Mouse (Mus musculus): ENCODE data around the gene Pon2. TPM values are rescaled to one million over a fixed set of nuclear protein-coding genes. Genes with fewer than 3 reads are reported as not detected.
"Not testable (repeated sequence)": the region's sequence is repeated elsewhere in the genome, so short reads cannot be mapped to it uniquely, and the experiment has no call there.

Gene Pon2
- total and polyA plus RNA-seq, 2 experiments: 17.1 to 36.1 TPM

DNA sequence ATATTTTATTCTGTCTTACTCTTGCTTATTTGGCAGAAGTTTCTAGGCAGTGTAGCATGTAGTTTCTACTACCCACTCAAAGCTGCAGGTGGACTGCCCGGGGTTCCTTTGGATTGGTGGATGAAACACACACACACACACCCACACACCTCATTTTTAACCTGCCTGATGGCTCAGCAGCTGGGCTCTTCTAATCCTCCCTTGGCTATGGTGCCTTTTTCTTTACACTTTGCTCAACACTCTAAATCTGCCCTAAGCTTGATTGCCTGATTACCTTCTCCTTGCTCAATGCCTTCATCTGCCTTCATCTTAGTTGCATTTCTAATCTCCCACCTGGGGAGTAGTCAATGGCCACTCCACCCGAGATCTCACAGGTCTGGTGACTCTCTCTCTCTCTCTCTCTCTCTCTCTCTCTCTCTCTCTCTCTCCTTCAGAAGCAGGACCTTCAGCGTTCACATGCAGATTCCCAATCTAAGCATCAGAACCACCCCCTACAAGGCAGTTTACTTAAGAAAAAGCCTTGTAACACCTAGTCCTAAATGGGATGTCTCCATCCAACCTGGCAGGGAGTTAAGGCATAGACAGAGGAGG lies 34.4 kb upstream of the Pon2 start:
- WGBS: 72% methylated on average over 3 of the region's 3 CpGs
- no peak overlapping the region for H3K4me3 ChIP-seq (ENCODE audit: insufficient read depth, low read depth, low read length)
- H3K4me1 ChIP-seq (ENCODE audit: control insufficient read depth, insufficient read depth, low read length): no peaks in the 10 kb centered on the region
- H3K27me3 ChIP-seq (ENCODE audit: control insufficient read depth, insufficient read depth, low read length): no peaks in the 10 kb centered on the region
- H3K9ac ChIP-seq (ENCODE audit: low read depth, low read length): no peak overlapping the region
- no peak overlapping the region for H3K27ac ChIP-seq (replicated peaks; ENCODE audit: insufficient read depth, low read depth, low read length)
- DNase-seq (ENCODE audit: extremely low read depth, low read depth, low spot score): no peak
- H3K79me2 ChIP-seq (ENCODE audit: control insufficient read depth, insufficient read depth, low read length): no peaks in the 10 kb centered on the region
- TF ChIP-seq POLR2A (IDR thresholded peaks at IDR 0.05; ENCODE audit: extremely low read depth, insufficient read depth, low read length): no peak
- no peak for TF ChIP-seq CTCF (IDR thresholded peaks at IDR 0.05; ENCODE audit: low read depth, low read length)
- no peaks in the 10 kb centered on the region for H3K36me3 ChIP-seq (ENCODE audit: control insufficient read depth, insufficient read depth, low read length)

DNA sequence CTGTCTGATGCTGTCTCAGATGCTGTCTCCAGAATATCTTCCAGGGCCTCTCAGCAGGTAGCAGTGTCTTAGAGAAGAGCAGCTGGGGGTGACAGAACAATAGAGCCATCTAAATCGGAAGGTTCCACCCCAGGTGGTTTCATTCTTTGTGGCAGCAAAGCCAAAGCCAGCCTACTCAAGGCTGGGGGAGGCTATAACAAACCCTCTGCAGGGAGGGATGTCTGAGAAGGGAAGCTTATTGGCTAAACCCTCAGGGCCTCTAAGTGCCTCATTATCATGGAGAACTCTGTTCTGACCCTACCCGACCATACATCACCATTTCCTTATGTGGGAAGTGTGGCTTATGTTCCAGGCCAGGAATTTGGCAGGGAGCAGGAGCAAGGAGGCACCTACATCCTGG lies 26.9 kb upstream of the Pon2 start:
- H3K27me3 ChIP-seq (ENCODE audit: control insufficient read depth, insufficient read depth, low read length): no peaks in the 10 kb centered on the region
- H3K36me3 ChIP-seq (ENCODE audit: control insufficient read depth, insufficient read depth, low read length): no peaks in the 10 kb centered on the region
- WGBS: 86% methylated on average over 2 of the region's 2 CpGs
- TF ChIP-seq POLR2A (IDR thresholded peaks at IDR 0.05; ENCODE audit: extremely low read depth, insufficient read depth, low read length) (no peak), CTCF (IDR thresholded peaks at IDR 0.05; ENCODE audit: low read depth, low read length) (no peak)
- no peak overlapping the region for H3K9ac ChIP-seq (ENCODE audit: low read depth, low read length)
- no peak overlapping the region for H3K4me3 ChIP-seq (ENCODE audit: insufficient read depth, low read depth, low read length)
- no peaks in the 10 kb centered on the region for H3K4me1 ChIP-seq (ENCODE audit: control insufficient read depth, insufficient read depth, low read length)
- H3K27ac ChIP-seq (replicated peaks; ENCODE audit: insufficient read depth, low read depth, low read length): no peak overlapping the region
- no peak for DNase-seq (ENCODE audit: extremely low read depth, low read depth, low spot score)
- no peaks in the 10 kb centered on the region for H3K79me2 ChIP-seq (ENCODE audit: control insufficient read depth, insufficient read depth, low read length)

DNA sequence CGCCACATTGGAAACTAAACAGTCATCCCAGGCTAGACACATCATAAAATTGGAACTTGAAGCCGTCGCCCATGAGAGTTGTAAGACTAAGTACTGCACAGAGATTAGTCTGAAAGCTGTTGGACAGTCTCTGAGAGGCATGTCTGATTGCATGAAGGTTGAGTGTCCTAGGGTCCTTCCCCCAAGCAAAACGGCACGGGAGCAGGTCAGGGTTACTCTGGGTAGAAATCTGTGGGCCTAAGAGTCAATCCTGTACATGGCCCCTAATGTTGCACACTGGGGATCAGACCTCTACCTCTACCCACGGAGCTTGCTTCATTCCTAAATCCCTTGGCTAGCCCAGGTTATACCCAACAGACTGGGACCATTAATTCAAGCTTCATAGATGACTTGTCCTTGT lies 25.8 kb upstream of the Pon2 start:
- H3K36me3 ChIP-seq (ENCODE audit: control insufficient read depth, insufficient read depth, low read length); H3K27me3 ChIP-seq (ENCODE audit: control insufficient read depth, insufficient read depth, low read length); DNase-seq (ENCODE audit: extremely low read depth, low read depth, low spot score); H3K9ac ChIP-seq (ENCODE audit: low read depth, low read length); H3K79me2 ChIP-seq (ENCODE audit: control insufficient read depth, insufficient read depth, low read length); H3K4me1 ChIP-seq (ENCODE audit: control insufficient read depth, insufficient read depth, low read length); H3K4me3 ChIP-seq (ENCODE audit: insufficient read depth, low read depth, low read length); H3K27ac ChIP-seq (replicated peaks; ENCODE audit: insufficient read depth, low read depth, low read length): not testable (repeated sequence)
- WGBS: 97% methylated on average over 6 of the region's 6 CpGs

DNA sequence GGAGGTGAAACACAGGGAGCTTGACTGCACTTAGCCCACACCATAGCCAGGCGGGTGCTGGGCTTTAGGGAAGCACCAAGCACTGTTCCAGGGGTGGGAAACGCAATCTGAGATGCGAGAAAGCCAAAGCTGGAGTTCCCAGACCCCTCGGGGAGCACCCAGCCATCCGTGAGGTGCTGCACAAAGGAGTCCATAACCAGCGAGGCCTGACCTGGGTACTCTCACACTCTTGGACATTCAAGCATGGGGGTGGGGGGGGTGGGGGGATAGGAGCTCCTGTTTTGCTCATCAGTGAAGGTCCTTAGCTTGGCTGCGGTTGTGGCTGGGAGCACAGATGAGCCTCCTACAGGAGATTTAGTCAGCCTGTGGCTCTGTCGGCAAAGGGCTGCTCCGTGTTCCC lies 18.4 kb upstream of the Pon2 start:
- Histone ChIP-seq H3K79me2 (ENCODE audit: control insufficient read depth, insufficient read depth, low read length) (no peaks in the 10 kb centered on the region), H3K9ac (ENCODE audit: low read depth, low read length) (no peak overlapping the region), H3K36me3 (ENCODE audit: control insufficient read depth, insufficient read depth, low read length) (no peaks in the 10 kb centered on the region), H3K4me3 (ENCODE audit: insufficient read depth, low read depth, low read length) (no peak overlapping the region), H3K4me1 (ENCODE audit: control insufficient read depth, insufficient read depth, low read length) (no peaks in the 10 kb centered on the region), H3K27ac (replicated peaks; ENCODE audit: insufficient read depth, low read depth, low read length) (no peak overlapping the region), H3K27me3 (ENCODE audit: control insufficient read depth, insufficient read depth, low read length) (no peaks in the 10 kb centered on the region)
- WGBS: 97% methylated on average over 9 of the region's 9 CpGs
- TF ChIP-seq POLR2A (IDR thresholded peaks at IDR 0.05; ENCODE audit: extremely low read depth, insufficient read depth, low read length): no peak
- TF ChIP-seq CTCF (IDR thresholded peaks at IDR 0.05; ENCODE audit: low read depth, low read length): no peak
- no peak for DNase-seq (ENCODE audit: extremely low read depth, low read depth, low spot score)

DNA sequence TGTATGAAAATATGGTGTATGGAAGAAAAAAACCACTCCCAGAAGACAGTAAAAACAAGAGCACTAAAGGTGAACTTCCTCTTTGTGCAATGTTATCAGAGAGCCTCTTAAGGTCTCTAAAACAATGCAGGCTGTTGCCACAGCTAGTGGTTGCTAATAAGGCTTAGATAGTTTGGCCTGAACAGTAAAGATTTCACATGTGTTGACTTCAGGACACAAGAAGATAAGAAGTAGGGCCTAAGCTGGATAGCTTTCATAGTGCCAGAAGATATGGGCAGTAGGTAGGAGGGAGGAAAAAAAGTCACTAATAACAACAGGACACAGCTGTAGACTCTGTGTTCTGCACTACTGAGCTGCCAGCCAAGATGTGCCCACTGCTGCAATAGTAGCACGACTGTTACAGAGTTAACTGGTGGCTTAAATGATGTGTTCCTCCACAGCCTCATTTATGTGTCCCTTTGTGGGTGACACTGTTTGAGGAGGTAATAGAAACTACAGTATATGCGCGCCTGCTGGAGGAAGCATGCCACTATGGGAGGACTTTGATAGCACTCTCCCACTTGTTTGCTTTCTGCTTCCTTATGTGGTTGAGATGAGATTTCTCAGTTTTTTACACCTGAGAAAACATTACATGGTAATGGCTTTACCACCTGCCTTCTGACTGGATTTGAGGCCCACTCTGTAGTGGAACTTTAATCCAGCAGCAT lies 17.0 kb upstream of the Pon2 start:
- no peak overlapping the region for H3K27ac ChIP-seq (replicated peaks; ENCODE audit: insufficient read depth, low read depth, low read length)
- no peak for TF ChIP-seq CTCF (IDR thresholded peaks at IDR 0.05; ENCODE audit: low read depth, low read length)
- TF ChIP-seq POLR2A (IDR thresholded peaks at IDR 0.05; ENCODE audit: extremely low read depth, insufficient read depth, low read length): no peak
- 95% methylated on average over 3 of the region's 3 CpGs for WGBS
- no peaks in the 10 kb centered on the region for H3K27me3 ChIP-seq (ENCODE audit: control insufficient read depth, insufficient read depth, low read length)
- H3K4me3 ChIP-seq (ENCODE audit: insufficient read depth, low read depth, low read length): no peak overlapping the region
- no peaks in the 10 kb centered on the region for H3K36me3 ChIP-seq (ENCODE audit: control insufficient read depth, insufficient read depth, low read length)
- no peaks in the 10 kb centered on the region for H3K4me1 ChIP-seq (ENCODE audit: control insufficient read depth, insufficient read depth, low read length)
- DNase-seq (ENCODE audit: extremely low read depth, low read depth, low spot score): no peak
- H3K9ac ChIP-seq (ENCODE audit: low read depth, low read length): no peak overlapping the region
- H3K79me2 ChIP-seq (ENCODE audit: control insufficient read depth, insufficient read depth, low read length): no peaks in the 10 kb centered on the region

DNA sequence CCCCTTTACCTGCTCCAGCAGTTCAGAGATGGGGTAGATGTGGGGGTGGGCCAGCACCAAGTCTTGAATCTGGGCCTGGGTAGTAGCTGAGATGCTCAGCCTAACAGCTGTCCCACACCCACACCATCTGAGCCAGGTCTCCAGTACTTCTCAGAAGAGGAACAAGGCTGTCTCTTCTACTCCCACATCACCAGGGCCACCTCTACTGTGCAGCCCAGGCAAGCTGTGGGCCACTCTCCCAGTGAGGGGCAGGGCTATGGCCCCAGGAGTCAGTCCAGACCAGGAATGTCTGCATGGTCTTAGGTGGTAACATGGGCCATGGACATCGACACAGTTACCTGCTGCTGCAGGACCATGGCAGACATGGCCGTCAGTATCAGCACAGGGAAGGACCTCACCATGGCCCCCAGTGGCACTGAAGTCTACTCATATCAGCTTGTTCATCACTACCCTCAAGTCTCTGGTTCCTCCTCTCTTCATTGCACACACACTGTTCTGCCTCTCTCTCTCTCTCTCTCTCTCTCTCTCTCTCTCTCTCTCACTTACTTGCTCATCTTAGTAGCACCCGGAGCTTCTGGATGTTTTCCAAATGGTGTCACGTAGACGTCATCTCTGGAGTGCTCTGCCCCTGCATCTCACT lies 15.8 kb upstream of the Pon2 start:
- 92% methylated on average over 5 of the region's 5 CpGs for WGBS
- no peak for TF ChIP-seq CTCF (IDR thresholded peaks at IDR 0.05; ENCODE audit: low read depth, low read length)
- TF ChIP-seq POLR2A (IDR thresholded peaks at IDR 0.05; ENCODE audit: extremely low read depth, insufficient read depth, low read length): no peak
- no peaks in the 10 kb centered on the region for H3K27me3 ChIP-seq (ENCODE audit: control insufficient read depth, insufficient read depth, low read length)
- H3K9ac ChIP-seq (ENCODE audit: low read depth, low read length): no peak overlapping the region
- no peak overlapping the region for H3K4me3 ChIP-seq (ENCODE audit: insufficient read depth, low read depth, low read length)
- H3K27ac ChIP-seq (replicated peaks; ENCODE audit: insufficient read depth, low read depth, low read length): no peak overlapping the region
- H3K79me2 ChIP-seq (ENCODE audit: control insufficient read depth, insufficient read depth, low read length): no peaks in the 10 kb centered on the region
- no peak for DNase-seq (ENCODE audit: extremely low read depth, low read depth, low spot score)
- no peaks in the 10 kb centered on the region for H3K4me1 ChIP-seq (ENCODE audit: control insufficient read depth, insufficient read depth, low read length)
- no peaks in the 10 kb centered on the region for H3K36me3 ChIP-seq (ENCODE audit: control insufficient read depth, insufficient read depth, low read length)
